Mouse (Mus musculus): ENCODE data around the gene Slx4. TPM values are rescaled to one million over a fixed set of nuclear protein-coding genes. Genes with fewer than 3 reads are reported as not detected.
"Not testable (repeated sequence)": the region's sequence is repeated elsewhere in the genome, so short reads cannot be mapped to it uniquely, and the experiment has no call there.

Slx4 gene
- polyA plus RNA-seq, 1 experiment, result 39.5 TPM

- no peaks in the 10 kb centered on the region for H3K9me3 ChIP-seq (replicated peaks; ENCODE audit: control insufficient read depth, insufficient read depth, low read length, poor library complexity, severe bottlenecking)
- H3K4me3 ChIP-seq (ENCODE audit: low read depth, low read length), result no peak overlapping the region
- H3K27ac ChIP-seq (ENCODE audit: insufficient read depth, low read length), result no peak overlapping the region
- peaks cover 30% of the 10 kb centered on the region for H3K36me3 ChIP-seq (ENCODE audit: control insufficient read depth, insufficient read depth, low read length, poor library complexity, severe bottlenecking)
- no peaks in the 10 kb centered on the region for H3K27me3 ChIP-seq (ENCODE audit: control insufficient read depth, insufficient read depth, low read length, poor library complexity, severe bottlenecking)
- no peak overlapping the region for H3K9ac ChIP-seq (ENCODE audit: low read depth, poor library complexity, severe bottlenecking)
- no peaks in the 10 kb centered on the region for H3K4me1 ChIP-seq (ENCODE audit: control insufficient read depth, insufficient read depth, low read length)
- TF ChIP-seq EP300 (IDR thresholded peaks at IDR 0.05; ENCODE audit: insufficient read depth, low read depth, low read length) (peak; percentile 75), POLR2A (IDR thresholded peaks at IDR 0.05; ENCODE audit: insufficient read depth, low read length) (no peak), CTCF (IDR thresholded peaks at IDR 0.05; ENCODE audit: low read depth, low read length) (no peak)
These were observed 20.3 kb downstream of the Slx4 start for GRCm38 (mm10) chr16:3983146-3983700.

- Histone ChIP-seq H3K4me1 (ENCODE audit: control insufficient read depth, insufficient read depth, low read length) (peaks cover 4% of the 10 kb centered on the region), H3K9me3 (replicated peaks; ENCODE audit: control insufficient read depth, insufficient read depth, low read length, poor library complexity, severe bottlenecking) (no peaks in the 10 kb centered on the region), H3K36me3 (ENCODE audit: control insufficient read depth, insufficient read depth, low read length, poor library complexity, severe bottlenecking) (peaks cover 20% of the 10 kb centered on the region), H3K4me3 (ENCODE audit: low read depth, low read length) (no peak overlapping the region), H3K27me3 (ENCODE audit: control insufficient read depth, insufficient read depth, low read length, poor library complexity, severe bottlenecking) (no peaks in the 10 kb centered on the region), H3K9ac (ENCODE audit: low read depth, poor library complexity, severe bottlenecking) (no peak overlapping the region), H3K27ac (ENCODE audit: insufficient read depth, low read length) (no peak overlapping the region)
- TF ChIP-seq EP300 (IDR thresholded peaks at IDR 0.05; ENCODE audit: insufficient read depth, low read depth, low read length) (no peak), POLR2A (IDR thresholded peaks at IDR 0.05; ENCODE audit: insufficient read depth, low read length) (no peak), CTCF (IDR thresholded peaks at IDR 0.05; ENCODE audit: low read depth, low read length) (no peak)
These were observed 21.4 kb downstream of the Slx4 start for GRCm38 (mm10) chr16:3982173-3982572.

GRCm38 (mm10) chr16:3976712-3977111 is 26.9 kb downstream of the Slx4 start:
- H3K4me3 ChIP-seq (ENCODE audit: low read depth, low read length), result no peak overlapping the region; the same call in 1 of the 2 replicates
- H3K9me3 ChIP-seq (replicated peaks; ENCODE audit: control insufficient read depth, insufficient read depth, low read length, poor library complexity, severe bottlenecking), result no peaks in the 10 kb centered on the region
- peaks cover 6% of the 10 kb centered on the region for H3K4me1 ChIP-seq (ENCODE audit: control insufficient read depth, insufficient read depth, low read length)
- TF ChIP-seq EP300 (IDR thresholded peaks at IDR 0.05; ENCODE audit: insufficient read depth, low read depth, low read length) (peak; percentile 89), POLR2A (IDR thresholded peaks at IDR 0.05; ENCODE audit: insufficient read depth, low read length) (no peak)
- H3K27ac ChIP-seq (ENCODE audit: insufficient read depth, low read length), result peak overlapping the region; percentile 29
- no peak overlapping the region for H3K9ac ChIP-seq (ENCODE audit: low read depth, poor library complexity, severe bottlenecking)
- H3K27me3 ChIP-seq (ENCODE audit: control insufficient read depth, insufficient read depth, low read length, poor library complexity, severe bottlenecking), result no peaks in the 10 kb centered on the region
- H3K36me3 ChIP-seq (ENCODE audit: control insufficient read depth, insufficient read depth, low read length, poor library complexity, severe bottlenecking), result peaks cover 5% of the 10 kb centered on the region; the same call in 1 of the 2 replicates

- Histone ChIP-seq H3K9me3 (replicated peaks; ENCODE audit: control insufficient read depth, insufficient read depth, low read length, poor library complexity, severe bottlenecking) (no peaks in the 10 kb centered on the region), H3K27me3 (ENCODE audit: control insufficient read depth, insufficient read depth, low read length, poor library complexity, severe bottlenecking) (no peaks in the 10 kb centered on the region), H3K36me3 (ENCODE audit: control insufficient read depth, insufficient read depth, low read length, poor library complexity, severe bottlenecking) (0 out of 2 replicates have a peak, but pooled peaks cover 5% of the 10 kb centered on the region), H3K27ac (ENCODE audit: insufficient read depth, low read length) (peak within 1 kb of the TSS; percentile 51), H3K9ac (ENCODE audit: low read depth, poor library complexity, severe bottlenecking) (no peak within 1 kb of the TSS), H3K4me3 (ENCODE audit: low read depth, low read length) (peak within 1 kb of the TSS; percentile 2), H3K4me1 (ENCODE audit: control insufficient read depth, insufficient read depth, low read length) (peaks cover 6% of the 10 kb centered on the region)
- TF ChIP-seq CTCF (IDR thresholded peaks at IDR 0.05; ENCODE audit: low read depth, low read length) (no peak), POLR2A (IDR thresholded peaks at IDR 0.05; ENCODE audit: insufficient read depth, low read length) (no peak), EP300 (IDR thresholded peaks at IDR 0.05; ENCODE audit: insufficient read depth, low read depth, low read length) (no peak)
These were observed 27.3 kb downstream of the Slx4 start, which contains the start of gene Nlrc3 for GRCm38 (mm10) chr16:3976251-3976671. Gene Nlrc3, minus strand, starts transcription at chr16:3976632.

GRCm38 (mm10) chr16:3975658-3976057 is 27.9 kb downstream of the Slx4 start:
- peak; percentile 89 for TF ChIP-seq EP300 (IDR thresholded peaks at IDR 0.05; ENCODE audit: insufficient read depth, low read depth, low read length)
- TF ChIP-seq CTCF (IDR thresholded peaks at IDR 0.05; ENCODE audit: low read depth, low read length), result no peak
- Histone ChIP-seq H3K4me3 (ENCODE audit: low read depth, low read length) (peak overlapping the region; percentile 2), H3K27me3 (ENCODE audit: control insufficient read depth, insufficient read depth, low read length, poor library complexity, severe bottlenecking) (no peaks in the 10 kb centered on the region), H3K9me3 (replicated peaks; ENCODE audit: control insufficient read depth, insufficient read depth, low read length, poor library complexity, severe bottlenecking) (no peaks in the 10 kb centered on the region), H3K4me1 (ENCODE audit: control insufficient read depth, insufficient read depth, low read length) (peaks cover 6% of the 10 kb centered on the region), H3K27ac (ENCODE audit: insufficient read depth, low read length) (peak overlapping the region; percentile 51), H3K9ac (ENCODE audit: low read depth, poor library complexity, severe bottlenecking) (no peak overlapping the region), H3K36me3 (ENCODE audit: control insufficient read depth, insufficient read depth, low read length, poor library complexity, severe bottlenecking) (0 out of 2 replicates have a peak, but pooled peaks cover 5% of the 10 kb centered on the region)

- not testable (repeated sequence) for H3K27me3 ChIP-seq (ENCODE audit: control insufficient read depth, insufficient read depth, low read length, poor library complexity, severe bottlenecking); H3K9me3 ChIP-seq (replicated peaks; ENCODE audit: control insufficient read depth, insufficient read depth, low read length, poor library complexity, severe bottlenecking); H3K9ac ChIP-seq (ENCODE audit: low read depth, poor library complexity, severe bottlenecking); H3K36me3 ChIP-seq (ENCODE audit: control insufficient read depth, insufficient read depth, low read length, poor library complexity, severe bottlenecking); H3K4me3 ChIP-seq (ENCODE audit: low read depth, low read length); H3K27ac ChIP-seq (ENCODE audit: insufficient read depth, low read length); H3K4me1 ChIP-seq (ENCODE audit: control insufficient read depth, insufficient read depth, low read length)
These were observed 29.1 kb downstream of the Slx4 start for GRCm38 (mm10) chr16:3974456-3974855.

All from ES-Bruce4 (cell line).